Mouse (Mus musculus): ENCODE results near the gene Htt.

- TF ChIP-seq CTCF (IDR thresholded peaks at IDR 0.05; ENCODE audit: insufficient read depth, low read length): no peak
- peak; percentile 84 for TF ChIP-seq POLR2A (IDR thresholded peaks at IDR 0.05; ENCODE audit: borderline replicate concordance, extremely low read depth, low read depth, low read length)
Measured at GRCm38 (mm10) chr5:34761509-34761908, at the start of gene Htt.
